Mouse (Mus musculus) adipocyte (in vitro differentiated cells): ENCODE measurements around the gene Prss53.
"Not testable (repeated sequence)": the region's sequence is repeated elsewhere in the genome, so short reads cannot be mapped to it uniquely, and the experiment has no call there.

Experiments
- DNase-seq: peaks from one replicate; pipeline ENCODE4 v3.0.0-alpha.2; 2016; ENCODE audit warnings: low spot score

Prss53 gene

GRCm38 (mm10) chr7:127912190-127912871 lies 21.6 kb upstream of the Prss53 start, which contains the start of gene Kat8:
Kat8 (plus strand) TSS chr7:127912516.
- DNase-seq: peak; percentile 94

- peak; percentile 39 for DNase-seq
Observed at GRCm38 (mm10) chr7:127908656-127909055, 17.9 kb upstream of the Prss53 start.

GRCm38 (mm10) chr7:127907939-127908338 lies 17.2 kb upstream of the Prss53 start:
- no peak for DNase-seq

- DNase-seq: peak; percentile 71
Observed at GRCm38 (mm10) chr7:127903971-127904796, 13.4 kb upstream of the Prss53 start, which contains the start of gene Bckdk. Bckdk (plus strand) TSS chr7:127904082.

- DNase-seq: no peak
Observed at GRCm38 (mm10) chr7:127901772-127902171, 11.0 kb upstream of the Prss53 start.

- no peak for DNase-seq
Observed at GRCm38 (mm10) chr7:127899997-127900396, 9.2 kb upstream of the Prss53 start.

GRCm38 (mm10) chr7:127898179-127898956 lies 7.6 kb upstream of the Prss53 start:
- no peak for DNase-seq

GRCm38 (mm10) chr7:127897542-127897941 lies 6.8 kb upstream of the Prss53 start:
- no peak for DNase-seq

- peak; percentile 35 for DNase-seq
Observed at GRCm38 (mm10) chr7:127896384-127896783, 5.6 kb upstream of the Prss53 start.

GRCm38 (mm10) chr7:127895891-127896290 lies 5.1 kb upstream of the Prss53 start:
- not testable (repeated sequence) for DNase-seq

GRCm38 (mm10) chr7:127895442-127895841 lies 4.7 kb upstream of the Prss53 start, which contains the start of the genes Gm21974 and Vkorc1:
Gm21974 (minus strand) TSS chr7:127895454.
Vkorc1 (minus strand) TSS chr7:127895617.
- peak; percentile 90 for DNase-seq

GRCm38 (mm10) chr7:127894480-127894879 lies 3.7 kb upstream of the Prss53 start:
- DNase-seq: no peak

- DNase-seq: no peak
Observed at GRCm38 (mm10) chr7:127888821-127889220, 1.9 kb downstream of the Prss53 start.

- no peak for DNase-seq
Observed at GRCm38 (mm10) chr7:127887781-127888180, 3.0 kb downstream of the Prss53 start.

- no peak for DNase-seq
Observed at GRCm38 (mm10) chr7:127887191-127887590, 3.6 kb downstream of the Prss53 start.

- DNase-seq: no peak
Observed at GRCm38 (mm10) chr7:127886551-127886950, 4.2 kb downstream of the Prss53 start.

GRCm38 (mm10) chr7:127885951-127886350 lies 4.8 kb downstream of the Prss53 start:
- peak; percentile 67 for DNase-seq

GRCm38 (mm10) chr7:127880431-127880830 lies 10.3 kb downstream of the Prss53 start:
- DNase-seq: no peak

GRCm38 (mm10) chr7:127879301-127879700 lies 11.5 kb downstream of the Prss53 start:
- DNase-seq: no peak

- peak; percentile 91 for DNase-seq
Observed at GRCm38 (mm10) chr7:127876467-127877348, 14.1 kb downstream of the Prss53 start, which contains the start of gene Zfp668. Zfp668 (minus strand) TSS chr7:127876828.

- peak; percentile 75 for DNase-seq
Observed at GRCm38 (mm10) chr7:127876041-127876466, 14.7 kb downstream of the Prss53 start, which contains the start of gene Zfp646. Zfp646 (plus strand) TSS chr7:127876221.
